Mouse (Mus musculus): ENCODE measurements around the gene Vmn1r172. TPM values are rescaled to one million over a fixed set of nuclear protein-coding genes. Genes with fewer than 3 reads are reported as not detected.

Gene Vmn1r172
- not detected for polyA plus RNA-seq (2017; shearing (Covaris generic))

GRCm38 (mm10) chr7:23658016-23658415 is at the start of gene Vmn1r172:
TSS of gene Vmn1r172 (plus strand) at chr7:23658316.

GRCm38 (mm10) chr7:23630422-23630821 is 27.7 kb upstream of the Vmn1r172 start, which contains the start of gene Vmn1r171:
TSS of gene Vmn1r171 (plus strand) at chr7:23630722.

GRCm38 (mm10) chr7:23700403-23700802 is 42.3 kb downstream of the Vmn1r172 start, which contains the start of gene Vmn1r173:
TSS of gene Vmn1r173 (plus strand) at chr7:23700703.

Other genes starting within 250 kb of the Vmn1r172 start
- gene Vmn1r167, start 151.1 kb upstream of the Vmn1r172 start, polyA plus RNA-seq (2017; shearing (Covaris generic)): not detected
- gene Vmn1r168, start 118.6 kb upstream of the Vmn1r172 start, polyA plus RNA-seq (2017; shearing (Covaris generic)): not detected
- gene Vmn1r169, start 82.8 kb upstream of the Vmn1r172 start, polyA plus RNA-seq (2017; shearing (Covaris generic)): not detected
- gene Vmn1r170, start 52.1 kb upstream of the Vmn1r172 start, polyA plus RNA-seq (2017; shearing (Covaris generic)): not detected
- gene Vmn1r171, start 27.6 kb upstream of the Vmn1r172 start, polyA plus RNA-seq (2017; shearing (Covaris generic)): not detected
- not detected for gene Vmn1r173, start 42.4 kb downstream of the Vmn1r172 start, polyA plus RNA-seq (2017; shearing (Covaris generic))
- 0.04 TPM for gene Vmn1r174, start 94.0 kb downstream of the Vmn1r172 start, polyA plus RNA-seq (2017; shearing (Covaris generic))
- gene Vmn1r175, start 152.3 kb downstream of the Vmn1r172 start, polyA plus RNA-seq (2017; shearing (Covaris generic)): not detected
- gene Vmn1r176, start 179.1 kb downstream of the Vmn1r172 start, polyA plus RNA-seq (2017; shearing (Covaris generic)): not detected
- not detected for gene Vmn1r177, start 208.1 kb downstream of the Vmn1r172 start, polyA plus RNA-seq (2017; shearing (Covaris generic))
- not detected for gene Vmn1r178, start 233.7 kb downstream of the Vmn1r172 start, polyA plus RNA-seq (2017; shearing (Covaris generic))